Mouse (Mus musculus) layer of hippocampus, adult 9-10 months (tissue): ENCODE measurements at regions not wholly inside any gene's neighbourhood (a gene's known extent, or its start where the extent isn't known, plus 50 kb on each side); places are given as distances from the start of the nearest gene placed in this dataset.

Experiments
- DNase-seq: peaks from one replicate; pipeline ENCODE4 v3.0.0; 2022; ENCODE audit warnings: low spot score

DNA sequence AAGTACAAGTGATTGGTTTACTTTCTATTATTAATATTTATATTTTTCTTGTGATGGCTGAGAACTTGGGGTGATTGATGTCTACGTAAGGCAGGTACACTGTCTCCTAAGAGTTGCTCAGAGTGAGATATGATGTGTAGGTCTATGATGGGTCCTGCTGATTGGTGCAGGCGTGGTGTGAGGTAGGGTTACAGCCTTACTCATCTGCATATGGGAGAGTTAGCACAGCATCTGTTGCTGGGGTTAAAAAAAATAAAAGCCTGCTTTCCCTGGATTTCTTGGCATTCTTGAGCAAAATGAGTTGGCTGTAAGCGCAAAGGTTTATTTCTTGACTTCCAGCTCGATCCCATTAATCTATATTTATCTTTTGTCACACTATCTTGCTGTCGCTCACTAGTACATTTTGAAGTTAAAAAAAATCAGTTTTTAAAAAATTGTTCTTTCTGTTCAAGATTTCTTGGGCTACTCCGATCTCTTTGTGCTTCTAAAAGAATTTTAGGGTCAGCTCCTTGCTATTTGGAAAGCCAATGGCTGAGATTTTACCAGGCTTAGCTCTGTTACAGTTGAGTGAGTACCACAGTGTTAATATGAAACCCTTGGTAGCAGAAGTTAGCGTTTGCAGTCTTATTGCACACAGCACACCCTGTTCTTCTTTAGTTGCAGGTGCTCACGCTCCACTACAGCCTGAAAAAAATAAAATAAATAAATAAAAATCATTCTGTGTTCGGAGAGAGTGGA lies 482.0 kb downstream of the Plekhb2 start:
- no peak for DNase-seq

DNA sequence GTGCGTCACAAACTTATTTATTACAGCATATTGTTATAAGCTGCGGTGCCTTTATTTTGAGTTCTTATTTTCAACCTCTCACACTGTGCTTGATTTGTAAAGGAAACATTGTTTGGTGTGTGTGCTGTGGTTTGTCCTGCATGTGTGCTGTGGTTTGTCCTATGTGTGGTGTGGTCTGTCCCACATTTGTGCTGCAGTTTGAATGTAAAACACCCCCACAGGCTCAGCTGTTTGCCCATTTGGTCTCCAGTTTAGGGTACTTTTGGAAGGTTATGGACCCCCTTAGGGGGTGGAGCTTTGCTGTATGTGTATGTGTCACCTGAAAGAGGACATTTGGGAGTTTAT lies 482.5 kb downstream of the Plekhb2 start:
- DNase-seq, result no peak

DNA sequence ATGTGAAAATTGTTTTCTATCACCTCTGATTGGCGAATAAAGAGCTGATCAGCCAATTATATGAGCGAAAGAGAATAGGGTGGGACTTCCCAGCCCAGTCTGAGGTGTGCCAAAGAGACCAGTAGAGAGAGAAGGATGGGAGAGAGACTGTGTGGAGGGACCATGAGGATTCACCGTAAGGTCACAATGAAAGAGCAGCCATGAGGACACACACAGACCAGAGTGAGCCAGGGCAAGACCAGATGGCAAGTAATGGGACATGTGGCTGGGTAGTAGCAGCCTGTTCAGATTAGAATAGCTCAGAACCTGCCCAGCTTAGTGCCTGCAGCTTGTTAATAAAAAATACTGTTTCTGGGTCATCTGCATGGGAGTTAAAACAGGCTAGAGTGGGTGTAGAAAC lies 487.9 kb downstream of the Plekhb2 start:
- no peak for DNase-seq

DNA sequence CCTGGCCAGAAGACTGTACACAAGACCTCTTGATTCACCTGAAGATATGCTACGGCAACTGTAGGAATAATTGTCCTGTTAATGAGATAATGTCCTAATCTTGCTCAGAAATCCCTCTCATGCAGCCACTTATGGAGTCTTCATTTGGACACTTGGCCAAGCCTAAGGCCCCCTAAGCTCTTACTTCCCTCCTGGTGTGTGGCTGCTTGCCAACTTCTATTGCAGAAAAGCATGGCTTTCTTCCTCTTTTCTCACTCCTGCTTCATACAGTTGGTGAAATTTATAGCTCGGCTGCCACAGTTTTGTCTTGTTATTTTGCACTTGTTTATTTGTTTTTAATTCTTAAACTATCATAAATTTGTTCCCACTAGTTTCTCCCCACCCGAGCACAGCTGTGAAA lies 488.4 kb downstream of the Plekhb2 start:
- no peak for DNase-seq

DNA sequence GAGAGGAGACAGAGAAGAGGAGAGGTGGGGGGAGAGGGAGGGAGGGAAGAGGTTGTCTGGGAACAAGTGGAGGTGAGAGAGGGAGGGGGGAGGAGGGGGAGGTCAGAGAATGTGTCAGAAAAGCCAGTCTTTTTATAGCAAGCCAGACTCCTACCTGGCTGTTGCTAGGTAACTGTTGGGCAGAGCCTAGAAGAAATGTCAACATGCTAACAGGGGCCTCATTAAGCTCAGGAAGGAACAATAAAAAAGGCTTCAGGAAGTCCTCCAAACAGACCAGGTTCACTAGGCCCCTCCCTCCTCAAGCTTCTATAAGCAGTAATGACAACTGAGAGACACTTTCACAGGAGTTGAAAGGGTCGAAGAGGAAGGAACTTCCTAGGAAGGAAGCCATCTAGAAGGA lies 494.8 kb downstream of the Plekhb2 start:
- no peak for DNase-seq

DNA sequence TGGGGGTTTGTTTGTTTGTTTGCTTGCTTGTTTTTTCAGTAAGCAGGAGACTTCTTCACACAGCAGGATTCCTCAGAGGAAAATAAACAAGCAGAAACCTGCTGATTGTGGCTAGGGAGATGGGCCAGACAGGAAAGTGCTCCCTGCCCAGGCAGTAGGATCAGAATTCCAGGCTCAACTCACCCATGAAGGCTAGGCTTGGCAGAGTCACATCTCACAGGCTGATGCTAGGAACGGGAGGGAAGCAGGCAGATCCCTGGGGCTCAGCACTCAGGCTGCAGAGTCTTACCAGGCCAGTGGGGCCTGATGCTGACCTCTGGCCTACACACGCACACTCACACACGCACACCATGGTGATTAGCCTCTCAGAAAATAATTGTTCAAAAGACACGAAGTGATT lies 498.5 kb downstream of the Plekhb2 start:
- no peak for DNase-seq

DNA sequence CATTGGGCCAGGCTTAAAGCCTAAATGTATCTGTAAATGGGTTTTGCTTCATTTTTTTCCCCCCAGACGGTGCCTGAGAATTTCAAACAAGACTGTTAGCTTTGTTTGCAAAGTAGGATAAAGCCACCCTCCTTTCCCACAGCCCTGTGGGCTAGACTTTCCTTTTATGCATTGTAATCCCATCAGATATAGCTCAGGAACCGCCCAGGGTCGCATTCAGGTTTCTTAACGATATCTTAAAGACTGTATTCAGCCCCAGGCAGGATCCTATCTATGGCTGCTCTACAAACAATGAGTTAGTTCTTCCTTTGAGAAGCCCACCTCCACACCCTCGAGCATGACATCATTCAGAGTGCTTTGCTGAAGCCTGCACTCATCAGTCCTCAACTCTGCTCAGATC lies 509.2 kb downstream of the Plekhb2 start:
- no peak for DNase-seq

DNA sequence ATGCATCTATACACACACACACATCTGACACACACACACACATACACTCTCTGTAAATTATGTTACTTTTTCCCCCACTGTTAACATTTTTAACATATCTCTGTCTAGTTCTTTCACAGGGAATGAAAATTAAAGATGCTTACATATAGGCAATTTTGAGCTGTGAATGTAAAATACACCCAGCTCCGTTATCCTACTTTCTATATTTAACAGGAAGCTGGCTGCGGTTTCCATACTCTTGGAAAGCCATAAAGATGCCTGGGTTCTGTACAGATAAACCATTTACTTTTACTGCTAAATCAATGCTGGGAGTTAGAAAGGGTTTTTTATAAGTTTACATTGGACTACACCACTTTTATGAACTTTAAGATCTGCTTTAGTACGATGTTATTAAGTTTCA lies 511.7 kb downstream of the Plekhb2 start:
- no peak for DNase-seq

DNA sequence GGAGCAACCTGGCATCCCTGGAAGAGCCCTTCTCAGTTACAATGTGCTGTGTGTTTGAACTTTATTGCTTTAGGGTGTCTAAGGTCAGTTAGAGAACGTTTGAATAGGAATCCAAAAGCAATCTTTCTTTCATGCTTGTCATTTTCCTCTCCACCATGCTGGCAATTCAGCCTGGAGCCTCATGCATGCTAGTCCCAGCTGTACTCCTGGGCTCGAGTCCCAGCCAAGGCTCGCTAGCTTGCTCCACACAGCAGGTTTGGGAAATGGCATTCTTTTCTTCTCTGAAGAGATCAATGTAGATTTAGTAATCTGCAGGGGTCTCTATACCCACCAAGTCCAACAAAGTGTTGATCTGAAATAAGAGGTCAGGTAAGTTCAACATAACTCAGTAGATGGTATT lies 513.1 kb downstream of the Plekhb2 start:
- DNase-seq, result no peak

DNA sequence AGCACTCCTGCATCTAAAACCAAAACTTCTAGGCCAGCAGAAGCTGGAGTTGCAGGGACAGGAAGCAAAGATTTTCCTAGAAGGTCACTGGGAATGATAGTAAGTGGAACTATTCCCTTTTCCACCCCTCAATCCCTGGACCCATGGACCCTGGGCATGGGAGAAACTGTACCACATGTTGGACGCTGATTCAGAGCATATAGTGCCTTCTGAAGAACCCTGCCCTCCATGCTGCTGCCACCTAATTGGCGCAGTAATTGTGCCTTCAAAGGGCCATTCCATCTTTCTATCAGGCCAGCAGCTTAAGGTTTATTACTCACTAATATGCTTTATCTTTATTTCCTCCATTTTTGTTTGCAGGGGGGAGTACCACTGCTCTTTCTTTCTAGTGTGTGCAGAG lies 516.8 kb downstream of the Plekhb2 start:
- no peak for DNase-seq

DNA sequence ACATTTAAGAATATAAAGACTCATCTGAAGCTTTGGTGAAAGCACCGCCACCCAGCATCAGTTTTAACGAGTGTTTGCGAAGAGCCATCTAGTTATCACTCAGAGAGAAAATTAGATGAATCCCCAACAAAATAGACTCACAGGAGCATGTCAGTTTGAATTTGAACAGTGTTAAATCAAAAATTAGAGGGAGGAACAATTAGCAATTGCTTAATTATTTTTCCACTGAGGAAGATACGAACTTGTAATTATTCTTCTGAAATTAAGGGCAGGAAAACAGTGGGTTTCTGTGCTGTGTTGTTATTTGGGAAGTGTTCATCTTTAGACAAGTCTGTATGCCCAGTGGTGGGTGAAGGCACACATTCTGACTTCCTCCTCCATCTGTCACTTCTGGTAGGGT lies 523.0 kb downstream of the Plekhb2 start:
- no peak for DNase-seq

DNA sequence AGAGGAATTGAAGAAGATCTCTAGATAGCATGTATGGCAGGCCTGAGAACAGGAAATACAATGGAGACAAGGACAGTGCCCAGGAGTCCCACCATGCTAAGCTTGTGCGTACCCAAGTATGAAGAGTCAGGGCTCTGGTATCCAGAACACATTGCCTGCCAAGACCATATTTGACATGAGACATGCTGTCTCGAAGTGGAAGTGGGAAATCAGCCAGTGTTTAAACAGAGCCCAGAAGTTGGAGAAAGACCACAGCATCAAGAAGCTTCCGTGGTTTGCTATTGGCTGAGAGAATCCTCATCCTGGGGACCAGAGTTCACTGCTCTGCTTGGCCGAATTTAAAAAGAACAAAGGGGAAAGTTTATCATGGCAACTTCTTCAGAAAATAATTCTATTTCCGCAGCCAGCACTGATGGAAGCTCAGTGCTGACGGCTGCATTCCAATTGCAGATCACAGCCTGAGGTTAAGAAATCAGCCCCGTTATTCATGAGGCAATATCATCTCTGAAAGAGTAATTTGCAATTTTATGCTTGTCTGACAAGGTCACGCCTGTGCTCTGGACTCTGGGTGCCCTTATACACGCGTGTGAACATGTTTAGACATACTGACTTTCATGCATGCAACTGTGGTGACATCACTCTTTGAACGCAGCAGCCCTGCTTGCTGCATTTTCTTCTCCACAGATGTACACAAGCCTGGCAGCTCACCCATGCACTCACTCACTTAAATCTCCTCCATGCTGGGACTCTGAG lies 531.0 kb downstream of the Plekhb2 start:
- no peak for DNase-seq

DNA sequence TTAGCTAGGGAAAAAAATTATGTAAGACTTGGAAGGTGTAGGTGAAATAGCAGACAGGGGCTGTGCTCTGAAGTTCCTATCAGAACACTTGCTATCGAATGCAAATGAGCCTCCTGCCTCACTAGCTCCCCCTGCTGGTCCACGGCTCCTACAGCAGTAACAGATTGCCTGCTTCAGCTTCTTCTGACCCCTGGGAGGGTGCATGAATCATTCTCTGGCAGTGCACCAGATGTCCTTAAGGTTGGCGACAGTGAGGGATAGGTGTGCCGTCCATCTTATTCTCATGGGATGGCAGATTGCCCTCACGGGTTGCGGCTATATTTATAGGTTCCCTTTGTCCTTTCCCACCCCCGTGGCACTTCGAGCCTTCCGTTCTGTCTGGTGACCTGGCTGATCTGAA lies 535.7 kb downstream of the Plekhb2 start:
- no peak for DNase-seq

DNA sequence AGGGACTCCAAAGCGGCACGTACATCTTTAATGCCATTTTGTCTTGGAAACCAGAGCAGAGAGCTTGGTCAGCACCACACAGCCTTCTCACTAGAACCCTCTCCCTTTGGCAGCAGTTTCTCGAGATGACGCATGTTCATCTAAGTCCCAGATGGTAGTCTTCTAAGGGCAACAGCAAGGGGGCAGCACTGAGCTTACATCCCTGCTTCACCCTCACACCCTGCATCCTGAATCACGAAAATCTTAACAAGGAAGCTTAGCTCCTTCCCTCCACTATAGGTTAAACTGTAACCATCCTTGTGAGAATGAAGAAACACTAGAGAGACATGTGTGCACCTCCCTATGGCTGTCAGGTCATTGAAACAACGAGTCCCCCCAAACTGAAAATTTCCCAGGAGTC lies 538.4 kb downstream of the Plekhb2 start:
- peak; percentile 29 for DNase-seq

DNA sequence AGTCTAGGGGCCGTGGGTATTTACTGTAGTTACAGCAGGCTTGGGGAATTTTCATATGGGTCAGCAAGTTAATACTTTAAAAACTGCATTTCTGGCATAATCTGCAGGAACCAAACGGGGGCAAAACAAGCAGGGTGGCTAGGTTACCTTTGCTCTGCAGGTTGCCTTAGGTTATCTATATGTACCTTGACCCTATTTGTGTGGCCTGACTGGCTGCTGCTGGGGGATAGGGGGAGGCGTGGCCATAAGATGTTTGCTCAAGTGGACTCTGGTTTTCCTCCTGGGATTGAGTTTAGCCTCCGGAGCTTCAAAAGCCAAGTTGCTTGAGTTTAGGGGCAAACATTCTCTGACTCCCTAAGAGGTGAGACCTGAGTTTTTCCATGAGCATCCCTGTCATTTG lies 540.6 kb downstream of the Plekhb2 start:
- DNase-seq, result no peak

DNA sequence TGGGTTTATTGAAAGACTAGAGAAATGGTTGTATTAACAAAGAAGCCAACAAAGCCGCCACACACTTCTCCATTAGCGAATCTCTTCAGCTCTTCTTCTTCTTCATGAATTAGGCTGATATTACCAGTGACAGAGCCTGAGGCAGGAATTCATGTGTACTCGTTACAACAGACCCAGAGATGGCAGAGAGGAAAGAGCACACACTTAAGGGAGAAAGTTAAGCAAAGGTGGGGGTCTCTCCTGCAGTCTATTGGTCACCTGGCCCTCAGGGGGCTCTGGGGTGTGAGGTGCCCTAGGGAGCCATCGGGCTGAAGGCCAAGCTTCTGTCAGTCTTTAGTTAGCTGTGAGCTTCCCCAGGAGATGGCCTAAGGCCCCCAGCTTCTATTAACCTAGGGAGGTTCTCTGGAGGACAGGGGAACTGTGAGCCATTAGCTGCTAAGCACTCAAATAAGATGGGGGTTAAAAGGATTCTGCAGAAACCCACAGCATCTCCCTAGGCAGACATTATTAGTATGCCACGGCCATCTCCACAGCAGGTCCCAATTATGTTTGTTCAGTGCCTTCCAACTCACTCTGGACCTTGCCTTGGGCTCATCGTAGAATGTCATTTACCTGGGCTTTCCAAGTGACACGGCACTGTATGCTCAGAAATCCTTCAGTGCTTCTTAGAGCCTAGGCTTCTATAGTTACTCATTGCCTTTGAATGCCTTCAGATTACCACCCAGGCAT lies 541.2 kb downstream of the Plekhb2 start:
- no peak for DNase-seq

DNA sequence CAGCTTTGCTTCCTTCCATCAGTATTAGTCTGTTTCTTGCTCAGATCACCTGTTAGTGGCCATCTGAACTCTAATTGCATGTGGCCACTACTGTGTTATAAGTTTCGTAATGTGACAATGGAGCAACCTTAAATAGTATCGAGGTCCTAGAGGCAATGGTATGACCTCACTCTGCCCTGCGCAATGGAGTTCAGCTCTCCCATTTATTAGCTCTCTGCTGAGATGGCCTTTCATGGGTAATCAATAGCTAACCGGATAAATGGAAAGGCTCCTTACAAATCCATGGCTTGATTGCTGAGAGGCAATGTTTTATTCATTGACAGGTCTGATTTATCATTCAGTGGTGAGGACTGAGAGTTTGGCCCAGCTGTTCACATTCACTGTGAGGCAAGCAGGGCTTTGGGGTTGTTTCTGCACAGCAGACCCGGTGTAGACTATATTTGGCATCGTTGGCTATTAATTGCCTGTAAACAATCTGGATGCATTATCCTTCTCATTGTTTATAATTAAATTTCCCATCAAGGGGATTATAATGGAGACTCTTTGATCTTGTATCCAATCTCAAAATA lies 543.9 kb downstream of the Plekhb2 start:
- DNase-seq, result no peak

DNA sequence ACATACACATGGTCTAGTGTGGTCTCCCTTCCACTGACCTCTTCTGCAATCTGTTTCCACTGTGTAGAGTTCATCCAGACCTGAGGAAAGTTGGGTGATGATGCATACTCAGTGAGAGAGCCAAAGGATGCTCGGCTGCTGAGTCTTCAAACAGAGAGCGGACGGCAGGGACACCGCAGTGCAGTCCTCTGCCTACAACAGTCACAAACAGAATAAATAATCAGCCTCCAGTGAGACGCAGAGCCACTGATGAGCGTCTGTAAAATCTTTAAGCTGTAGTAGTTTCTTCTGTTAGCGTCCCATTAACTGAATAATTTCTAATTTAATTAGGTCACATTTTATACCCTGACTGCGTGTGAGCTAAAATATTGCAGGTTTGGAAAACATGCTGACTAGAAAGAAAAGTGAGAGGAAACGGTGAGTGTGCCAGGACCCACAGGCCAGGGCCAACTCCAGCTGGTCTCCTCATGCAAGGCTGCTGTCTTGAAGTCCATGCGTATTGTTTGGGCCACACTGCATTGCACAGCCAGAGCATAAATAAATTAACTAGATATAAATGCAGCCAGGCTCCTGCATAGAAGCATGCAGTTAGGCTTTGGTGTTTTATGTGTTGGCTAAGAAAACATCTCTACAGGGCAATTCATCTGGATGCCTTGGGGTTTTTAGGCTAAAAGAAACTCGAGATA lies 551.0 kb downstream of the Plekhb2 start:
- DNase-seq, result no peak

DNA sequence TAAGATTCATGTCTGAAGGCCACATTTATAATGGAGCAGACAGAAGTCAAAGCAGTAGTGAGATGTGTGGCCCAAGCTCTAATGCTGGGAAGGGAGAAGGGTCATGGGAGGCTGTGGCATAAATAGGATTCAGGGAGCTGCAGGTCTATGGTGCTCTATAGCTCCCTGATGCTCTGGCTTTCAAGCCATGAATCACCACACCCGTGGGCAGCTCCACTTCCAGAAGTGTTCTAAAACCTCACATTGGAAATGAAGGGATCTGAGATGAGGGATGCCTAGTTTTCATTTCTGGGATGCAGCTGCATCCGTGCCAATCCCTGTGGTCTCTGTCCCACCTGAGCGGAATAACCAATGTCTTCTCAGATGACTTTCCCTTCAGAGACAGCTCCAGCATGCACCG lies 553.2 kb downstream of the Plekhb2 start:
- no peak for DNase-seq

DNA sequence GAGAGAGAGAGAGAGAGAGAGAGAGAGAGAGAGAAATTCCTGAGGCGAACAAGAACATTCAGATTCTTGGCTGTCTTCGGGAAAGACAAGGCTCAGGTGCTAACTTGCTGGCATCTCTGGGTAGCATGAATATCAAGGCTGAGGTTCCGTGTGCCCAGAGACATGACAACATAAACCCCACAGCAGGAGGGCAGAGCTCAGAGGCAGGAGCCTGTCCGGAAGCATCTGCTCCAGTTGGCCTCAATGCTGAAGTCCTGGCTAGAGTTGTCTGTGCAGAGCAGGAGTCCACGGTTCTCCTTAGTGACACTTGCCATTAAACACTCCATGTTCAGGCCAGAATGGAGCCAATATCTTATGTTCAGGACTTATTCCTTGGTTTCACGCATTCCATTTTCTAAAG lies 555.6 kb downstream of the Plekhb2 start:
- DNase-seq, result no peak

DNA sequence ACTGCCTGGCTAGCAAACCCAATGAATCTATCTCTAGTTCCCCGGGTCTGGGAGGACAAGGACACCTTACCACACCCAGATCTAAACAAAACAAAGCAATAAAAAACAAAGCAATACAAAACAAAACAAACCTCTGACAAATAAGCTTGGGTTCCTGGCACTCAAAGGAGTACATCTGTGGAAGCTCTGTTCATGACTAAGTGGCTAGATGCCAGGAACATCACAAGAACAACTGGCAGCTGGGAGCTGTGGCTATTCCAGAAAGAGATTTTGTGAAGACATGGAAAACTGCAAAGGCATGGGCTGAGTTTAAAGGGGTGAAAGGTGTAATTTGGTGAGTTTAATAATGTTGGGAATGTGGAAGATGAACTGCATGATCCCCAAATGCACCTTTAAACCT lies 565.9 kb downstream of the Plekhb2 start:
- no peak for DNase-seq

DNA sequence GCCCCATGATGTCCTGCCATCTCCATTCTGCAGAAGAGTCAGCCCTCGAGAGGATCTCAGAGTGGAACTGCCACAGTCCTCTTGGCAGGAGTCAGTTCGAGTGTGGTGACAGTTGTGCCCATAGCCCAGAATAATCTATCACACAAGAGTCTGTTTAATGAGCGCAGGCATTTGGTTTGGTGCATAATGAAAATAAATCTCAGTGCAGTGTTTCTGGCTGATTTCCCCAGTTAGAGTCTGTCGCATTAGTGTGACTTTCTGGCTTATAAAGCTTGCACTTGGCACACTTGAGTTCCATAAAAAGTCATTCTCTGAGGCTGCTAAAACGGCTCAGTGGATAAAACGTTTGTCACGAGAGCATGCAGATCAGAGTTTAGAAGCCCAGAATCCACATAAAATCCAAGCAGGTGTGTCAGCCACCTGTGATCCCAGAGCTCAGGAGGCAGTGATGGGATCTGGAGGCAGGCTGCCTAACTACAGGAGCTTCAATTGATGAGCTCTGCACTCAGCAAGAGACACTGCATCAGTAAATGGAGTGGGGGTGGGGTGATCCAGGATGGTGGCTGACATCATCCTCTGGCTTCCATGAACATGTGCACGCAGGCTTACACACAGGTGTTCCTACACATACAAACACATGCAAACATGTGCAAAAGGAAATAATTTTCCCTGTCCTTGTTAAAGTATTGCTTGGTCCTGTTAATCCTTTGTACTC lies 578.5 kb downstream of the Plekhb2 start:
- peak; percentile 31 for DNase-seq
